Mouse (Mus musculus) CH12.LX (cell line): ENCODE results near the gene Spdye4b.

Source experiments
- CTCF ChIP-seq, 2 experiments: IDR thresholded peaks in 1 of 2; conservative IDR thresholded peaks in 1 of 2; 2 replicates each; pipeline ENCODE4 v1.5.1; 2011 to 2012; ENCODE audit warnings: low read depth in 2 of 2, low read length in 2 of 2, improper control_type of control experiment in 1 of 2, inconsistent platforms in 1 of 2, mild to moderate bottlenecking in 1 of 2, moderate library complexity in 1 of 2
- JUN ChIP-seq: IDR thresholded peaks from 2 replicates; pipeline ENCODE4 v1.6.1; 2011; ENCODE audit warnings: low read depth, mild to moderate bottlenecking, low read length, improper control_type of control experiment, moderate library complexity; ENCODE audit not compliant: insufficient read depth
- NELFE ChIP-seq: IDR thresholded peaks from 2 replicates; pipeline ENCODE4 v1.6.1; 2011; ENCODE audit warnings: low read depth, low read length, improper control_type of control experiment

DNA sequence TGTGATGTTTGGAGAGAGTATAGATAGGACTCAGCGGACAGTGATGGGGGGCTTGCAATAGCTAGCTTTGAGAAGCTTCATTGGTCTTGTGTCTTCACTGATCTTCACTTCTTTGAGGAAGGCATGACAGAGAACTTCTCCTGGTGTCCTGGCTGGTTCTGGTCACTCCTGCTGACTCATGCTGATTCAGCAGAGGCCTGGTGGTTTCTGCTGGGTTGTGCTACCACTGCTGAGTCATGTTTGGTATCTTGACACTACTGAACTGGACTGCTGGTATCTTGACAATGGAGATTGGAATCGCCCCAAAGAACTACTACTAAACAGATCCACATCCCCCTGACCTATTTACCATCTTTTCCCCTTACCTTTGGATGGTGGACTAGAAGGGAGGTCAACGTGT lies 25.3 kb upstream of the Spdye4b start:
- TF ChIP-seq NELFE (no peak), CTCF (conservative IDR thresholded peaks at IDR 0.05 in 1 of 2, IDR thresholded peaks at IDR 0.05 in 1 of 2; ENCODE audit: low read depth in 2 of 2, low read length in 2 of 2) (no peak), JUN (no peak)
